Mouse (Mus musculus): ENCODE measurements around the gene Trex1.

Gene Trex1

DNA sequence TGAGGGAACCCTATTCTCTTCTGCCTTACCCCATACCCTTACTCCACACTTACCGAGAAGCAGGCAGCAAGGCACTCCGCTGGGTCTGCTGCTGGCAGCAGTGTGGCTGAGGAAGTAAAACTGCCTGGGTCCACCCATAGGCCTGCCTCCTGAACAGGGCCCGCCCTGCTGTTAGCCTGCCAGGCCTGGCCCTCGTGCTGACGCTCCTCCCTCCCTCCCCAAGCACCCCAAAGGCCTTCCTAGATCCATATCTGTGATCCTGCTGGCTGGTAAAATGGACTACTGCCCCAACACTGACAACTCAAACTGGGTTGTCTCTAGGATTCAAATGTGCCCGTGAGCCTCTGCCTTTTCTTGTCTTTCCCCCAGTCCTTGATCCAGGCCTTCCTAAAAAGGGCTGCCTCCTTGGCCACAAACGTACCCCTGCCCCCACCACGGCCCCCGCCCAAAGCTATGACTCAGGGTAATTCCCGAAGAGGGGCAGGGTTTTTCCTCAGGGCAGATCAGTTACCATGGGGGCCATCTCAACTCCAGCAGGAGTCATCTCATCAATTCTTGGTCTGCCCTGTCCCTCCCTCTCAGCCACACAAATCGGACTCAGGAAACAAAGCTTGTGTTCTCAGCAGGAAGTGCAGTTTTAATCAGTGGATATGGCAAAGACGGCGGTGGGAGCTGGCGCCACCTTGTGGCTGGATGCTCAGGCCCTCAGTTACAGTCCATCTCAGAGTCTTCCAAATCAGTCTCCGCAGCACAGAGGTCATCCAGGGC lies at the start of gene Trex1:
Trex1 (minus strand) TSS at position 599 of the 768 bp plus-strand sequence.
- DNase-seq (ENCODE audit: low read depth in 2 of 2, low spot score in 2 of 2): peak; percentile 86

DNA sequence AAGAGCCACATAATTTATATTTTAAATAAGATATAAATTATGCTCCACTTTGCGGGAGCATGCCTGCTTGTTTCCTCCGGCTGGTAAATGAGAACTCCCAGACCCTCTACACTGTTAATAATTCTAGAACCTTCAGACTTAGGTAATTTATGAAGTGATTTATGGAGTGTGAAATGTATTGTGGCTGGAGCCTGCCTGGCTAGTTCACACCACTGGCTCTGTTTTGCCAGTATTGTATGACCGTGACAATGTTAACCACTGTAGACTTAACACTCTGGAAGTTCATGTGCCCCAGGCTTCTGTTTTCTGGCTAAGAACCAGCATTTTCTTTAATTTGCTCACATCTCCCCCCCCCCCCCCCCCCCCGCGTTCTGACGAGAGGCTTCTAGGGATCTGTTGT lies 47.8 kb upstream of the Trex1 start:
- no peak for DNase-seq (ENCODE audit: low read depth in 2 of 2, low spot score in 2 of 2)

DNA sequence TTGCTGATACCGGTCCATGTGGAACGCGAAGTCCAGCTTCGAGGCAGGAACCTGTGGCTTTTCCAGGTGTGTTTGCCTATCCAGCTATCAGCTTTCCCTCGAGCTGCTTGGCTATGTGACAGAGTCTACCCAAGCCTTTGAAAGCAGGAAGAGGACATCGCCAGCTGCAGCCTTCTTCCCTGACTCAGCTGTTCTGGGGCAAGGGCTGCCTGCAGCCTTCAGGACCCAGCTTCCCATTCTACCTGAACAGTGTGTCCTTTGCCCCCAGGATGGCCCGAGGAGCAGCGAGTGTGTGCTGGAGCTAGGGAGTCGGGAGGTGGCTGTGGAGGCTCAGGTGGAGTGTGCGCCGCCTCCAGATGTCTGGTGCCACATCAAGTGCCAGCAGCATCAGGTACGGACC lies 46.1 kb upstream of the Trex1 start:
- no peak for DNase-seq (ENCODE audit: low read depth in 2 of 2, low spot score in 2 of 2)

DNA sequence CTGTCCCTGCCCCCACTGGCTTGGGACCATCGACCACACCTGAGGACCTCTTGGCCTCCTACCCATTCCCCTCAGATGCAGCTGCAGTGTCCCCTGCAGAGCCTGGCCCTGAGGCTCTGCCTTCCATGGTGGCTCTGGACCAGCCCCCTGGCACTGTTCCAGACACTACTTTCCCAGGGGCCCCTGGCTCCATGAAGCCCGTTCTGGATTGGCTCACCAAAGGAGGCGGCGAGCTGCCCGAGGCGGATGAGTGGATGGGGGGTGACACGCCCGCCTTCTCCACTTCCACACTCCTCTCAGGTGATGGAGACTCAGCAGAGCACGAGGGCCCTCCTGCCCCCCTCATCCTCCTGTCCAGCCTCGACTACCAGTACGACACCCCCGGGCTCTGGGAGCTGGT lies 45.5 kb upstream of the Trex1 start:
- no peak for DNase-seq (ENCODE audit: low read depth in 2 of 2, low spot score in 2 of 2)

DNA sequence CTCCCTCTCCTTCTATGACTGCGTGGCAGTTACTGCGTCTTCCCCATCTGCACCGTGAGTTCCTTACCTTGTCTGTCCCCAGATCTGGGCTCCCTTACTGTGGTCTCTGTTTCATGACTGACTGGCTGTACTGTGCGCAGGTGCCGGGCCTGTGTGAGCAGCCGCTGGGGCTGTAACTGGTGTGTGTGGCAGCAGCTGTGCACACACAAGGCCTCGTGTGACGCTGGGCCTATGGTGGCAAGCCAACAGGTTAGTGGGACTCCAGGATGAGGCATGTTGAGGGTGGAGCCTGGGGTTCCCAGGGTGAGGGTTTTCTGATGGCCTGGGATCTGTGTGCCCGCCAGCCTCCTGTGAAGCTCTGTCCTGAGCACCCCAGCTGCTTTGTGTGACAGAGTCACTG lies 44.5 kb upstream of the Trex1 start:
- no peak for DNase-seq (ENCODE audit: low read depth in 2 of 2, low spot score in 2 of 2)

DNA sequence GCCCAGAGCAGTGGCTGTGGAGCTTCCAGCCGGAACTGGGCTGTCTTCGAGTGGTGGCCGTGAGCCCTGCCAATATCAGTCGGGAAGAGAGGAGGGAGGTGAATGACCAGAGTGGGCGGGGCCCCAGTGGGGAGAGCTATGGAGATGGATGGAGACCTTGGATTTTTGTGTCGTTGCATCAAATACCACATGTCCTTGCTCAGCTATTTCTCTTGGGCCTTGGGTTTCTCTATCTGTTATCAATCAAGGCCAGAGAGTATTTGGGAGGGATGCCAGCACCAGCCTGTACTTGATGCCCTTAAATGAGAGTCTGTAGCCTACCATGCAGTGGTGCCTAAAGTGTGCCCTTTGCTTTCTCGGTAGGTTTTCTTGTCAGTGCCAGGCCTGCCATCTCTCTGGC lies 43.7 kb upstream of the Trex1 start:
- no peak for DNase-seq (ENCODE audit: low read depth in 2 of 2, low spot score in 2 of 2)

DNA sequence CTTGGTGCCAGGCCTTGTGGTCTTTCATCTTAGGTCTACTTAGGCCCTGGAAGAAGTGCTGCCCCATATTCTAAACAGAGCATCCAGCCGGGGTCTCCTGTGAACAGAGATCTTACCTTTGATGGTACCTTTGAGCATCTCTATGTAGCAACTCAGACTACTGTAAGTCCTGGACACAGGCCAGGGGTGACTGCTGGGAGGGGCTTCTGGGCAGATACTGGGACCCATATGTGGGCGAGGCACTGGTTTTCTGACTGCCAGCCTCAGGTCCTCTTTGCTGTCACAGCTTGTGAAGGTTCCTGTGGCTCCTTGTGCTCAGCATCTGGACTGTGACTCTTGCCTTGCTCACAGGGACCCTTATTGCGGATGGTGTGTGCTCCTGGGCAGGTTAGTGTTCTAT lies 43.0 kb upstream of the Trex1 start:
- no peak for DNase-seq (ENCODE audit: low read depth in 2 of 2, low spot score in 2 of 2)

DNA sequence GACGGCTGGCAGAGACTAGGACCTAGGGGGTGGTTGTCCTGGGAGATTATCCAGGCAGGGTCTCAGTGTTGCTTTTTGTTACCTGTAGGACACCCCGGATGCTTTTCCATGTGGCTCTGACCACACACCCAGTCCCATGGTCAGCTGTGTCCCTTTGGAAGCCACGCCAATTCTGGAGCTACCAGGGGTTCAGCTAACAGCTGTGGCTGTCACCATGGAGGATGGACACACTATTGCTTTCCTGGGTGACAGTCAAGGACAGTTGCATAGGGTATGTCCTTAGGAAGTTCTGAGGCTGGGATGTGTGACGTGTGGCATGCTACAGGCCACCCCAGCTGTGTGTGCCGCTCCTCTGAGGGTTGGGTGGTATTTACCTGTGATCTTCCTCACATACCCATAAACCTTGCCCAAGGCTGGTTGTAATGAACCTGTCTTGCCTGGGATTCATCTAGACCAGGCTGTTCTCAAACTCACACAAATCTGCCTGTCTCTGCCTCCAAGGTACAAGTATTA lies 42.5 kb upstream of the Trex1 start:
- no peak for DNase-seq (ENCODE audit: low read depth in 2 of 2, low spot score in 2 of 2)

DNA sequence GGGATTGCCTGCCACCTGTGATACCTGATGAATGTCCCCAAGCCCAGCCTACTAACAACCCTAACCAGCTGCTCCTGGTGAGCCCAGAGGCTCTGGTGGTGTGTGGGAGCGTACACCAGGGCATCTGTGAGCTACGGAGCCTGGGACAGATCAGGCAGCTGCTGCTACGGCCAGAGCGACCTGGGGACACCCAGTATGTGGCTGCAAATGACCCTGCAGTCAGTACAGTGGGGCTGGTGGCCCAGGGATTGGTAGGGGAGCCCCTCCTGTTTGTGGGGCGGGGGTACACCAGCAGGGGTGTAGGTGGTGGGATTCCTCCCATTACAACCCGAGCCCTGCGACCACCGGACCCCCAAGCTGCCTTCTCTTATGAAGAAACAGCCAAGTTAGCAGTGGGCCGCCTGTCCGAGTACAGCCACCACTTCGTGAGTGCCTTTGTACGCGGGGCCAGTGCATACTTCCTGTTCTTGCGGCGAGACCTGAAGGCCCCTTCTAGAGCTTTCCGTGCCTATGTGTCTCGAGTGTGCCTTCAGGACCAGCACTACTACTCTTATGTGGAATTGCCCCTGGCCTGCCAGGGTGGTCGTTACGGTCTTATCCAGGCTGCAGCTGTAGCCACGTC lies 40.9 kb upstream of the Trex1 start:
- no peak for DNase-seq (ENCODE audit: low read depth in 2 of 2, low spot score in 2 of 2)

DNA sequence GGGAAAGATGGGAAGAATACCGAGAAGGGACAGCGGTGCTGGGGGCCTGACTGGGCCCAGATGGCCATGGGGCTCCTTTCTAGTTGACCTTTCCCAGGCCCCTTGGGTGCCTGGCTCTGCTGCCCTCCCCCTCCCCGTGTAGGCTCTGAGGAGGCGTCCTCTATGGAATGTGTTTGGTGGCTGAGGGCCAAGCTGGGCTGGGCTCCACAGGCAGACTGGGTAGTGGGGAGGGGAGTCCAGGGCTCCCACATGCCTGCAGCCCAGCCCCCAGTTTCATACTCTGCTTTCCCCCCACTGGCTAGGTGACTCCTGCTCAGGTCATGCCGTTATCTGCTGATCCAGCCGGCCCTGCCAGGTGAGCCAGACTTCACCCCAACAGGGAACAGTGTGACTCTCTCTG lies 39.4 kb upstream of the Trex1 start:
- no peak for DNase-seq (ENCODE audit: low read depth in 2 of 2, low spot score in 2 of 2)

DNA sequence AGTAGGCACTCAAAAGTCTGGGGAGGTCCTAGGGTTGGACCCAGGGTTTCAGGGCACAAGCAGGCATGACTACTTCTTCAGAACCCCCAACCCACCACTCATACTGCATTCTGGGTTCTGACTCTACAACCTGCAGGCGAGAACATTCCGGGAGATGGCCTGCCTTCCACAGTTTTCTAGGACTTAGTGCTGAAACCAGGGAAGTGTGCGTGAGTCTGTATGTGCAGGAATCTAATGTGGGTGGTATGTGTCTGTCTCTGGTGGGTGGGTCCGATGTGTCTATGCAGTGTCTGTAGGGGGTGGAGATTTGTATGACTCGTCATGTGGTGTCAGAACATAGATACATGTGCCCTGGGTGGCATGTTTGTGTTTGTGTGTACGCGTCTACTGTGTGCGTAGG lies 38.8 kb upstream of the Trex1 start:
- DNase-seq (ENCODE audit: low read depth in 2 of 2, low spot score in 2 of 2): no peak

DNA sequence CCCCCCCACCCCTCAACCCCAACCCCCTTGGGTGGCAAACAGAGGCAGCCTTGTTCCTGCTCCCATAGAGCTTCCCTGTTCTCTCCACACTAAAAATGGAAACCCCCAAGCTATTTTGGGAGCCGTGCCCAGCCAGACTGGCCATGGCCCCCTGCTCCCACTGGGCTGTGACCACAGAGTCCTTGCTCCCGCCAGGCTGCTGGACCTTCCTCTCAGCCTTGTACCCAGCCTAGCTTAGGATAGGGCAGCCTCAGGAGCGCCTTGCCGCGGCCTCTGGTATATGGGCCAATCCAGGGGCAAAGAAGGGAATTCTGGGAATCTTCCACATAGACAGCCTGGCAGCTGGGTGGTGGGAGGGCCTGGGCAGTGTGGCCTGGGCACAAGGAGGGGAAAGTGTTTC lies 38.3 kb upstream of the Trex1 start:
- DNase-seq (ENCODE audit: low read depth in 2 of 2, low spot score in 2 of 2): no peak

DNA sequence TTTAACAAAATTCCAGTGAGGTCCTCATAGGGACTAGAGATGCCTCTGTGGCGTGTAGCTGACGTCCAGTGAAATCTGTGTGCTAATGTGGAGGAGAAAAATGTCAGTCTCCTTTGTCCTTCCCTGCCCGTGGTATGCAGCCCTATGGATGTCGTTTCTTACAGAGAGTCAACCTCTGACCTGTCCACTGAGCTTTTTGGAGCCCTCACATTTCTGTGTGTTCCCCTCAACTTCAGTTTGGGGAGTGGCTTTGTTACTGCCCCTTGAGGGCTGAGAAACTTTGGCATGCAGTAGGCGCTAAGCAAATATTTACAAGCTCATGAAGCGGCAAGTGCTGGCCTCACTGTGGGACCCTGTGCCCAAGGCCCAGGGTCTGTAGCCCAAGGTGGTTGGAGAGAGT lies 37.8 kb upstream of the Trex1 start:
- DNase-seq (ENCODE audit: low read depth in 2 of 2, low spot score in 2 of 2): no peak

DNA sequence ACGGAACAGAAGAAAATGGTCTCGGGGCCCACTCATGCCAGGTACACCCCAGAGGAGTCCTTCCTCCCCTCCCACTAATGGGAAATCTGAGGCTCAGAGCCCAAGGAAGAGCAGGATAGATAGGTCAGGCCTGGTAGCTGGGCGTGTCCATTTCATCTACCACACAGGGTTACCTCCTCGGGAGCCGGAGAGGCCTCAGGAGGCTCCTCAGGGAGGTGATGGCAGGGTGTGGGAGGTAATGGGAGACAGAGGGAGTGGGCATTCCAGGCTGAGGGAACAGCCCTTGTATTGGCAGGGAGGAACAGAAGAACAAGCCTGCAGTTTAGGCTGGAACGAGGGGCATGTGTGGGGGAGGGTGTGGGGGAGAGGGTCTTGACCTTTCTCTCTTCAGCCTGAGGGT lies 37.3 kb upstream of the Trex1 start:
- DNase-seq (ENCODE audit: low read depth in 2 of 2, low spot score in 2 of 2): no peak

DNA sequence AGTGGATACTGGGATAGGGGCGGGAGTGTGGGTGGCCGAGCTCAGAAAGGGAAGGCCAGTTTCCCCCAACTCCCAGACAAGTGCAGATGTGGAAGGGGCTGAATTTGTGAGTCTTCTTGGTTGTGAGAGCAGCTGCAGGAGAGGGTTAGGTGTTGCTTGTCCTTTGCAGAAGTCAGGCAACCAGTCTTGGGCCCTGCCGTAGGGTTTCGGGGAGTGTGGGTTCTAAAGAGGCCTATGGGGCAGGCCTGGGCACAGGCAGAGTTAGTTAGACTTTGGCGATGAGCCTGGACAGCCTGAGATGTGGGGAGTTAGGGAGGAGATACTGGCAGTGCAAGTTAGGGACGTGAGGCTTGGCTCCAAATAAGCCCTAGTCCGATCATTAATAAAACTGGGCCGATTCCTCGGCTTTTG lies 36.7 kb upstream of the Trex1 start:
- DNase-seq (ENCODE audit: low read depth in 2 of 2, low spot score in 2 of 2): no peak

DNA sequence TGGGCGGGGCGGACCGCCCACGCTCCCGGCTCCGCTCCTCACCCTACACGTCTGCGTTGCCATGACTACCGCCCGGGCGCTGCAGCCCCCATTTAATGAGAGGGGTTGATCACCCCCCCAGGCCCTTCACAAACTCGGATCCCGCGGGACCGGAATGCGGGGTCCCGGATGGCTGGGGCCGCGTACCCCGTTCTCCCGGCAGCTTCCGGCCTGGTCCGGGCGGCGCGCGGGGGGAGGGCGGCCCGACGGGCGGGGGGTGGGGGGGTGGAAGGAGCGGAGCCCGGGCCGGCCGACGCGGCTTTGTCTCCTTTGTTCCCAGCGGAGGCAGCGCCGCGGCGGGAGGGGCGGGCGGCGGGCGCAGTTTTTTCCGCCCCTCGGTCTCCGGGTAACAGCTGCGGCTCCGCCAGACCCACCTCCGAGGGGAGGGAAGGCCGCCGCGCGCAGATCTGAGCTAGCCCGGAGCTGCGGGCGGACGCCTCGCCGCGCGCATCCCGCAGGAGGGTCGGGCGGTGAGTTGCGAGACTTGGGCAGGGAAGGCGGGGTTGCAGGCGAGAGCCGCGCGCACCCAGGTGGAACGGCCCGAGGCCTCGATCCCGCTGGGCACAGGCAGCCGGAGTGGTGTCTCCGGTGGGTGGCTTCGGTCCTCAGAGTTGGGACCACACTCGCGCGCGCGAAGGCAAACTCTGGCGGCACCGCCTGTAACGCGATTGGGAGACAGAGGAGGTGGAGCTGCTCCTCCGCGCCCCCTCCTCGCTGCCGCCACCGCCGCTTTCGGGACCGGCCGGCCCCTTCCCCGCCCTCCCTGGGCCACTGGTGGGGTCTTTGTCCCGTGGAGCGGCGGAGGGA lies 35.8 kb upstream of the Trex1 start, which contains the start of gene Plxnb1:
Plxnb1 (plus strand) TSS at position 253 of the 846 bp plus-strand sequence.
- peak; percentile 44 to 51 for DNase-seq (ENCODE audit: low read depth in 2 of 2, low spot score in 2 of 2)

DNA sequence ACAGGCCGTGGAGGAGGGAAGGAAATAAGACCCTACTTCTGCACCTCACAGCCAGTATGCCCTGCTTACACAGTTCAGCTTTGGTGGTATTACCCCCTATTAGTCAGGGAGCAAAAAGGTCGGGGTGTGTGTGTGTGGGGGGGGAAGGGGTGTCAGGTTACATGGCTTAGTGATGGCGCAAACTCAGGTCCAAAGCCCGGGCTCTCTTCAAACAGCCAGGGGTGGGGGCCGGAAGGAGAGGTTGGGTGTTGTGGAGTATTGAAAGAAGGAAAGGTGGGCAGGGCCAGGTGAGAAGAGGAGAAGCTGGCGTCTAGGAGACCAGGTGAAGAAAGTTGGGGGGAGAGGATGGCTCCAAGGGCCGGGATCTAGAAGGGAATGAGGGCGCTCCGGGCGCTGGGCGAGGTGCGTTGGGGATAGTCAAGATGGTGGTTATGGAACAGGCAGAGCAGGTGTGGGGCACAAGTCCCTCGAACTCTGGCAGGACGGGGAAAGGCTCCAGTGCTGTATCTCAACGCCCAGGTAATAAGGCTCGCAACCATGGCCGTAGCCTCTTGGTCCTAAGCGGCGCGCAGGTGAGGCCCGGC lies 35.1 kb upstream of the Trex1 start:
- no peak for DNase-seq (ENCODE audit: low read depth in 2 of 2, low spot score in 2 of 2)

DNA sequence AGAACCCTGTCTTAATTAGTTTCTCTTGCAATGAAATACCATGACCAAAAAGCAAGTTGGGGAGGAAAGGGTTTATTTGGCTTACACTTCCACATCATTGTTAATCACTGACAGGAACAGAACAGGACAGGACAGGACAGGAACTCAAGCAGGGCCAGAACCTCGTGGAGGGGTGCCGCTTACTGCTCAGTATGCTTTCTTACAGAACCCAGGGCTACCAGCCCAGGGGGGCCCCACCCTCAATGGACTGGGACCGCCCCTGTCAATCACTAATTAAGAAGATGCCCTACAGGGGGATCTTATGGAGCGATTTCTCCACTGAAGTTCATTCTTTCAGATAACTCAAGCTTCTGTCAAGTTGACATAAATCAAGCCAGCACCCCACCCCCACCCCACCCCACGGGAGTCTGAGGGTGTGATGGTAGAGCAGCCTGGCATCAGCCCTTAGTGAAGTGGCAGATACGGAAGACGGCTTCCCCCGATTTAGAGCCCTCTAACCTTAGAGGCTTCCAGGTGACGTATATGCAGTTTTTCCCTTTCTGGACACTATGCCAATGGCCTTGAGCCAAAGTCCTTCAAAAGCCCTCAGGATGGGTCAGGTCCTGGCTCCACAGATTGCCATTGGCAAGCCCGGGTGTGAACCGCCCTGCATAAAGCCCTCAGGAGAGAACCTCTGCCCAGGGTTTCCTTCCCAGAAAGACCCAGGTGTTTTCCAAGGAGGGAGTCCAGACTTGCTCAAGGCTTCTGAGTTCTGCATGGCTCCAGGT lies 34.4 kb upstream of the Trex1 start:
- DNase-seq (ENCODE audit: low read depth in 2 of 2, low spot score in 2 of 2): no peak

DNA sequence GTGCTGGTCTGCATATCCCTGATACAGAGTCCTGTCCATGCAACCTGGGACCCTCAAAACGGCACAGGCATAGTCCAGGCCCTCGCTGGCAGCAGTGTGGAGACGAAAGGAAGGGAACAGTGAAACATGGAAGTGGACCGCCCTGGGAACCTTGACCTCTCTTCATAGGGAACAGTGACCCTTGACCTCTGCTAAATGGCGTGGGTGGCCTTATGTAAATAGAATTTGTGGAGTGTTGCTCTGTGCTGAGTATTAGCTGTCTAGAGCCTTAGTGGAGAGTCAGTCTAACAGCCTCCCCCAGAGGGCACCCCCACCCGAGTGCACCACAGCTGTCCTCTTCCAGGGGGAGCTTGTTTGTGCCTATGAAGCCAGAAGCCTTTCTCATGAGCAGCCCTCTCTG lies 33.3 kb upstream of the Trex1 start:
- no peak for DNase-seq (ENCODE audit: low read depth in 2 of 2, low spot score in 2 of 2)

DNA sequence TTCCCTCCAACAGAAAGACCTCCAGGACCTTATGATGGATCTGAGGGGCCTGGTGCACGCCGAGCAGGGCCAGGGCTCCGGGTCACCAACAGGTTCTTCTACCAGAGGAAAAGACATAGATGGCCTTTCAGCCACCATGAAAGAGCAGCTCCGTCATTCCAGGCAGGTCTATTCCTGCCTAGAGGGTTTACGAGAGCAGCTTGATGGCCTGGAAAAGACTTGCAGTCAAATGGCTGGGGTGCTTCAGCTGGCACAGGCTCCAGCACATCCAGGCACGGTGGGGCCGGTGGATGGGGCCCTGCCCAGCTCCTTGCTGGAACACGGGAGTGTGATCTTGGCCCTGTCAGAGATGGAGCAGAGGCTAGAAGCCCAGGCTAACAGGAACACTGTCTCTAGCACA lies 32.3 kb upstream of the Trex1 start:
- DNase-seq (ENCODE audit: low read depth in 2 of 2, low spot score in 2 of 2): no peak

DNA sequence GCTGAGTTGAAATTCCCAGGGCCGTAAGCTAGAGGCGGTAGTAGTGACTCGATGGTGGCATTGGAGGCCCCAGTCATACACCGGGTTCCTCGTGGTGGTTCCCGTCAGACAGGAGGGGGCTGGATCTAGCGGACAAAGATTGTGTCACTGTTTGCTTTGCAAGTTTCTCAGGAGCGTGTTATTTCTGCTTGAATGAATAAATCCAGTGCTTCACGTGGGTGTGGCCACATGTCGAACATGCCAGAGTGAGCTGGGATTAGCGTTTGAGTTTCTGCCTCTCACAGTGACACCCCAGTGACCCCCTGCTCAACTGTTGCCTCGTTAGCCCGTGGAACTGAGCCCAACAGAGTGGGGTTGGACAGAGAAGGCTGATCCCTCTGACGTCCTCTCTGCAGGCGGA lies 30.9 kb upstream of the Trex1 start:
- no peak for DNase-seq (ENCODE audit: low read depth in 2 of 2, low spot score in 2 of 2)
